Mouse (Mus musculus) hindbrain, embryonic 16.5 days (tissue): ENCODE results near the gene Tacc2. TPM values are rescaled to one million over a fixed set of nuclear protein-coding genes. Genes with fewer than 3 reads are reported as not detected.
"Not testable (repeated sequence)": the region's sequence is repeated elsewhere in the genome, so short reads cannot be mapped to it uniquely, and the experiment has no call there.

Experiments used
- ATAC-seq: fragments of 200-750 bp; cut with Nextera tagmentation; 2 replicates; pipeline ENCODE4 v1.8.0; 2017; ENCODE audit warnings: moderate TSS enrichment, moderate library complexity
- H3K27ac ChIP-seq: fragments of 300-500 bp; sonication (generic); 2 replicates; pipeline ENCODE4 v1.5.1; 2014; ENCODE audit warnings: low read depth, mild to moderate bottlenecking, control low read depth, low read length, moderate library complexity
- H3K27me3 ChIP-seq: fragments of 300-500 bp; sonication (generic); replicated peaks from 2 replicates; pipeline ENCODE4 v1.6.1; 2014; ENCODE audit warnings: low read length; ENCODE audit not compliant: control insufficient read depth, insufficient read depth
- H3K36me3 ChIP-seq: fragments of 300-500 bp; sonication (generic); 2 replicates; pipeline ENCODE4 v1.6.1; 2014; ENCODE audit warnings: mild to moderate bottlenecking, low read length, moderate library complexity, mixed read lengths; ENCODE audit not compliant: control insufficient read depth, insufficient read depth
- H3K4me1 ChIP-seq: fragments of 300-500 bp; sonication (generic); 2 replicates; pipeline ENCODE4 v1.6.1; 2014; ENCODE audit warnings: low read depth, low read length; ENCODE audit not compliant: control insufficient read depth, insufficient read depth
- H3K4me2 ChIP-seq: fragments of 300-500 bp; sonication (generic); 2 replicates; pipeline ENCODE4 v1.6.1; 2014; ENCODE audit warnings: mild to moderate bottlenecking, low read length, control low read depth, moderate library complexity
- H3K4me3 ChIP-seq: fragments of 300-500 bp; sonication (generic); 2 replicates; pipeline ENCODE4 v1.5.1; 2014; ENCODE audit warnings: mild to moderate bottlenecking, low read length, control low read depth, moderate library complexity
- H3K9ac ChIP-seq: fragments of 300-500 bp; sonication (generic); 2 replicates; pipeline ENCODE4 v1.6.1; 2014; ENCODE audit warnings: low read depth, mild to moderate bottlenecking, control low read depth, low read length, moderate library complexity
- H3K9me3 ChIP-seq: fragments of 300-500 bp; sonication (generic); 2 replicates; pipeline ENCODE4 v1.6.1; 2014; ENCODE audit warnings: mild to moderate bottlenecking, low read length, moderate library complexity; ENCODE audit not compliant: control insufficient read depth
- WGBS: fragments of 180-500 bp; shearing (Covaris S2); extraction: QIAGEN DNeasy Blood & Tissue Kit; methylation state at CpG from one replicate; pipeline ENCODE4 v1.1.7; 2014; 5-methylcytosine and 5-hydroxymethylcytosine counted together
- polyA plus RNA-seq: library from polyadenylated mRNA; unstranded; fragments of >200 nt; fragmentation: Nextera tagmentation; extraction: Ambion mirVana; gene quantifications from 2 replicates; pipeline ENCODE4 v1.2.1, GENCODE M21; 2015

Gene Tacc2
- polyA plus RNA-seq, 1 experiment from 2014 or later, result 49.7 TPM

DNA sequence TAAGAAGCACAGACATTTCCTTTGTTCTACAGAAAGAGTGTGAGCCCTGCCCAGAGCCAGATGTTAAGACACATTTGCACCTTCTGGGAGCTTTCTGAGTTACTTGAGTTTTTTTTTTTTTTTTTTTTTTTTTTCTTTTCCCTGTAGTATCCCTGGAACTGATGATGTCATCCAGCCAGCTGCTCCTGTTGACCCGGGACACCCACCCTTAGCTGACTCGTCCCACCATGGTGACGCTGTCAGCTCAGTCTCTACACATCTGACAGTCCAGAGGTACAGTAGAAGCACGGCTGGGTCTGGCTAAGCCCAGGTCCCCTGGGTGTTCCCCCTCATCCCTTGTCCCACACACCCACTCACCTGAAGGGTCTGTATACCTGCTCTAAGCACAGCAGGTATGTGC is 85.6 kb downstream of the Tacc2 start:
- Histone ChIP-seq H3K4me2 (no peak overlapping the region), H3K9me3 (no peaks in the 10 kb centered on the region), H3K4me3 (no peak overlapping the region), H3K9ac (no peak overlapping the region), H3K27me3 (no peaks in the 10 kb centered on the region), H3K36me3 (no peaks in the 10 kb centered on the region), H3K4me1 (no peaks in the 10 kb centered on the region), H3K27ac (no peak overlapping the region)
- ATAC-seq, result no peak
- 64% methylated on average over 4 of the region's 4 CpGs for WGBS

- Histone ChIP-seq H3K36me3 (no peaks in the 10 kb centered on the region), H3K27ac (no peak overlapping the region), H3K27me3 (no peaks in the 10 kb centered on the region), H3K4me1 (peaks cover 3% of the 10 kb centered on the region), H3K4me2 (no peak overlapping the region), H3K9me3 (no peaks in the 10 kb centered on the region), H3K4me3 (no peak overlapping the region), H3K9ac (no peak overlapping the region)
- no peak for ATAC-seq
- WGBS, result 96% methylated on average over 5 of the region's 5 CpGs
Observed at GRCm38 (mm10) chr7:130664037-130664436, 86.8 kb downstream of the Tacc2 start.

- no peak overlapping the region for H3K4me3 ChIP-seq
- 83% methylated on average over 5 of the region's 5 CpGs for WGBS
- no peaks in the 10 kb centered on the region for H3K9me3 ChIP-seq
- H3K4me2 ChIP-seq, result no peak overlapping the region
- H3K4me1 ChIP-seq, result peaks cover 9% of the 10 kb centered on the region
- no peak overlapping the region for H3K27ac ChIP-seq
- no peak overlapping the region for H3K9ac ChIP-seq
- no peak for ATAC-seq
- H3K27me3 ChIP-seq, result no peaks in the 10 kb centered on the region
- H3K36me3 ChIP-seq, result no peaks in the 10 kb centered on the region
Observed at GRCm38 (mm10) chr7:130664629-130665028, 87.4 kb downstream of the Tacc2 start.

DNA sequence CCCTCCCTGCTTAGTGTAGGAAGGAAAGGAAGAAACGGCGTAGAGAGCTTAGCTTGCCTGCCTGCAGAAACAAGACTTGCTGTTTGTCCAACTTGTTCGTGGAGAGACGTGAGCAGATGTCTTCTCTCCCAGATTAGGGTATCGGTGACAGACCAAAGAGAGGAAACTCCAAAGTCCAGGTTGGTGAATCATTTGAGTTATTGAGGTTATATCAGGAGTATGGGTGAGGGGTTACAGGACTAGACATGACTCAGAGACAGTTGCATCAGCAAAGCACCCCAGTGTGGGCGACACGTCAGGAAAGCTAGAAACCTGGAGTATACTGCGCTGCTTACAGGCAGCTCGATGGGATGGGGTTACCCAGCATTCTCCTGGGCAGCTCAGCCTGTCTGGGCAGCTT is 88.1 kb downstream of the Tacc2 start:
- no peak for ATAC-seq
- H3K27me3 ChIP-seq, result no peaks in the 10 kb centered on the region
- no peak overlapping the region for H3K27ac ChIP-seq
- no peak overlapping the region for H3K4me2 ChIP-seq
- no peaks in the 10 kb centered on the region for H3K36me3 ChIP-seq
- no peak overlapping the region for H3K9ac ChIP-seq
- H3K4me3 ChIP-seq, result no peak overlapping the region
- peaks cover 14% of the 10 kb centered on the region for H3K4me1 ChIP-seq
- H3K9me3 ChIP-seq, result no peaks in the 10 kb centered on the region
- 98% methylated on average over 9 of the region's 9 CpGs for WGBS

DNA sequence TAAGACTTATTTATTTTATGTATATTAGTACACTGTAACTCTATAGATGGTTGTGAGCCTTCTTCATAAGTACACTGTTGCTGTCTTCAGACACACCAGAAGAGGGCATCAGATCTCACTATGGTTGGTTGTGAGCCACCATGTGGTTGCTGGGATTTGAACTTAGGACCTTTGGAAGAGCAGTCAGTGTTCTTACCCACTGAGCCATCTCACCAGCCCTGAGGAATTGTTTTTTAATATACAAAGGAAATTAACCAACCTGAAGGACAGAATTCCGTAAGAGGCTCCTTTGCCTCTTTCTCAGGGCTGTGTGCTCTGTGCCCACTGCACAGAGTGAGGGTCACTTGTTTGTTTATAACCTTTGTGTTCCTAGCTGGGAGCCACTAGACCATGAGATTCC is 90.8 kb downstream of the Tacc2 start:
- not testable (repeated sequence) for H3K4me3 ChIP-seq, H3K27me3 ChIP-seq, ATAC-seq, H3K27ac ChIP-seq, H3K36me3 ChIP-seq, H3K4me2 ChIP-seq, H3K9me3 ChIP-seq, H3K9ac ChIP-seq
- peaks cover 20% of the 10 kb centered on the region for H3K4me1 ChIP-seq
- 68% methylated on average over 1 of the region's 1 CpGs for WGBS

DNA sequence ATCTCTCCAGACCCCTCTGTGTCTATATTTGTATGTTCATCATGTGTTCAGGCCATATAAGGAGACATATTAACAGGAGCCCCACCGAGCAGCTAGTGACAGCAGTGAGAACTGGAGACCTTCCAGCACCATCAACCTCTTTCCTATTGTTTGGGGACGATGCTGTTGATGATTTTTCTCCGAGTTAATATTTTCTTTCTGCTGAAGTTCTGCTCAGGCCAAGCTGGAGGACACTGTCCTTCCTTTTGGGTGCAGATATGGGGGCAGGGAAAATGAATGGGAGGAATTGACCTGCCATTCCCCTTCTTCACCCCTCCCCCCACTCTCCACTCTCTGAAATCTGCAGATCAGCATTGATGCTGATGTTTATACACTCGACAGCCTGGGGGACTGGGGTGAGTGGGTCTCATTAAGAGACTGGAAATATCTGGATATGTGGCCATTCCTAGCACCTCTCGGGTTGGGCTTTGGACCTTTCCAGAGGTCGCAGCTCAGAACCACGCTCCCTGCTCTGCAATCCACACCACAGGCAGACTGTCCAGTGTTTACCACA is 91.6 kb downstream of the Tacc2 start:
- H3K27ac ChIP-seq, result peak overlapping the region; percentile 79
- no peaks in the 10 kb centered on the region for H3K9me3 ChIP-seq
- WGBS, result 40% methylated on average over 7 of the region's 7 CpGs
- peak; percentile 30; the same call in 1 of the 2 replicates for ATAC-seq
- H3K4me1 ChIP-seq, result peaks cover 20% of the 10 kb centered on the region
- no peak overlapping the region for H3K4me3 ChIP-seq
- H3K36me3 ChIP-seq, result no peaks in the 10 kb centered on the region
- no peak overlapping the region; the same call in 1 of the 2 replicates for H3K9ac ChIP-seq
- H3K27me3 ChIP-seq, result no peaks in the 10 kb centered on the region
- H3K4me2 ChIP-seq, result no peak overlapping the region

DNA sequence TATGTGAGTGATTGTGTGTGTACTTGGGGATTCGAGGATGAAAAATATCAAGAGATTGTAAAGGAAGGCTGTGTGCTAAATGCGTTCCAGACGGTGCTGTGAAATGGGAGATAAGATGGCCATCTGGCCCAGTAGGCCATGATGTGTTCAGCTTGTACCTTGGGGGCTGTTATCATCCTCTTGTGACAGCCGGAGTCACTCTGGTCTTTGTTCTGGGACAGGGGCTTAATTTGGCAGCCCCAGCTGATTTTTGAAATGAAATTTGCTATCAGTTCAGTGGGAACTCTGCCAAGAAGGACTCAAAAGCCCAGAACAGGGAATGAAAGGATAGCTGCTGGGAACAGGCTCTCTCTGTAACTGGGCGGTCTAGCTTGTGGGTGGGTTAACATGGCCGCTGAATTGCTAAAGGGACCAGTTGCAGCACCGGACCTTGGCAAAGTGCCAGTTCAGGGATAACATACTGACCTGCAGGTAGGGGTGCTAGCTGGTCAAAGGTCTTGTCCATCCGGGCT is 92.2 kb downstream of the Tacc2 start:
- H3K36me3 ChIP-seq, result no peaks in the 10 kb centered on the region
- ATAC-seq, result peak; percentile 28; the same call in 1 of the 2 replicates
- H3K4me3 ChIP-seq, result no peak overlapping the region
- WGBS, result 33% methylated on average over 8 of the region's 8 CpGs
- no peaks in the 10 kb centered on the region for H3K9me3 ChIP-seq
- H3K27ac ChIP-seq, result peak overlapping the region; percentile 79
- H3K9ac ChIP-seq, result no peak overlapping the region; the same call in 1 of the 2 replicates
- no peak overlapping the region for H3K4me2 ChIP-seq
- no peaks in the 10 kb centered on the region for H3K27me3 ChIP-seq
- peaks cover 20% of the 10 kb centered on the region for H3K4me1 ChIP-seq

DNA sequence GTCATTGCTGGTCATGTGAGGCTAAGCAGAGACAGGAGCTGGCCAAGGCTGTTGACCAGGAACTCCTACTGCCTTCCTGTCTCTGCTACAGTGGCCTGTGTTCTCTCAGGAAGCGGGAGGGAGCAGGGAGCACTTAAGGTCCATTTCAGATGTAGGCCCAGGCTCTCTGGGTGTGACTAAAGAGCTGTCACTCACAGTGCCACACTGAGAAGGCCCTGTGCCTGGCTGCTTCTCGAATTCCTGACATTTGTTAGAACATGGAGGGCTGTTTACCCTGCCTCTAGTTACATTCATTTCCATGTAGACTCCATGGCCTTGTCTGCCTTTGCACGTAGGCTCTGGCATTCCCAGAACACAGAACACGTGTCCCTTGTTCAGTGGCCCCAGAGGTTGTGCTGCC is 93.1 kb downstream of the Tacc2 start:
- H3K9ac ChIP-seq, result no peak overlapping the region

GRCm38 (mm10) chr7:130671301-130671700 is 94.1 kb downstream of the Tacc2 start:
- 62% methylated on average over 6 of the region's 6 CpGs for WGBS

More for the DNA sequence above, 93.1 kb downstream of the Tacc2 start:
- Histone ChIP-seq H3K4me2 (no peak overlapping the region), H3K27me3 (no peaks in the 10 kb centered on the region), H3K4me1 (peaks cover 20% of the 10 kb centered on the region), H3K36me3 (no peaks in the 10 kb centered on the region), H3K4me3 (no peak overlapping the region), H3K9me3 (no peaks in the 10 kb centered on the region), H3K27ac (no peak overlapping the region)
- no peak for ATAC-seq
- WGBS, result 73% methylated on average over 4 of the region's 4 CpGs

More at GRCm38 (mm10) chr7:130671301-130671700, 94.1 kb downstream of the Tacc2 start:
- H3K9me3 ChIP-seq, result no peaks in the 10 kb centered on the region
- H3K36me3 ChIP-seq, result no peaks in the 10 kb centered on the region
- no peak overlapping the region for H3K4me2 ChIP-seq
- no peaks in the 10 kb centered on the region for H3K27me3 ChIP-seq
- H3K9ac ChIP-seq, result no peak overlapping the region
- H3K27ac ChIP-seq, result no peak overlapping the region
- no peak for ATAC-seq
- H3K4me1 ChIP-seq, result peaks cover 20% of the 10 kb centered on the region
- H3K4me3 ChIP-seq, result no peak overlapping the region
